Mouse (Mus musculus) ovary, adult 18-20 months (tissue): ENCODE data around the gene Tnfrsf13c.

ENCODE experiments used
- DNase-seq: peaks from one replicate; pipeline ENCODE4 v3.0.0; 2022; ENCODE audit warnings: low spot score, mixed read lengths

Tnfrsf13c gene

GRCm38 (mm10) chr15:82183596-82183995 lies 40.6 kb downstream of the Tnfrsf13c start:
- DNase-seq, result no peak

GRCm38 (mm10) chr15:82182311-82182710 lies 41.9 kb downstream of the Tnfrsf13c start:
- DNase-seq, result no peak

GRCm38 (mm10) chr15:82181131-82181530 lies 43.0 kb downstream of the Tnfrsf13c start:
- DNase-seq, result no peak

GRCm38 (mm10) chr15:82177743-82178290 lies 46.4 kb downstream of the Tnfrsf13c start:
- DNase-seq, result no peak

GRCm38 (mm10) chr15:82175091-82175490 lies 49.1 kb downstream of the Tnfrsf13c start:
- DNase-seq, result no peak

- no peak for DNase-seq
Measured at GRCm38 (mm10) chr15:82172648-82173047, 51.5 kb downstream of the Tnfrsf13c start.
